In the genomic region with DNA sequence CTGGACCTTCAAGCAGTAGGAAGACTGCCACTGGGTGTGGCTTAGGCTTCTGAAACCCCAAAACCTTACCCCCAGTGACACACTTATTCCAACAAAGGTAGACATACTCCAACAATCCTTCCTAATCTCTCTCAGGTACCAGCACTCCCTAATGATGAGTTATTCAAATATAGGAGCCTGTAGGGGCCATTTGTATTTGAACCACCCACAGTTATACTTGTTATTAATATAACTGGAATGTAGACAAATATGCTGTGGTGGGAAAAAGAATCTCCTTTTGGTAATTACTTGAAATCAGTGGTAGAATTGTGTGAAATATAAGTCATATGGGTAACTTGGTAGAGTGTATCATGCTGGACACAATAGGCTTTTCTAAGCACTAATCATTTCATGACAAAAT, we compare ENCODE assay signal across 26 mouse cellular contexts.
"Had no signal": no experiment of that assay in that cellular context is flagged by ENCODE, and none has a peak within 500 bp of the region (broad histone marks: within the 10 kb centered on the region; RNA-seq: fewer than 3 reads in every experiment).

No protein-coding gene starts in this region.

- H3K4me2 ChIP-seq: heart, embryonic 11.5 days; heart, embryonic 13.5 days; heart, embryonic 15.5 days; hindbrain, embryonic 12.5 days; hindbrain, embryonic 15.5 days; kidney, embryonic 15.5 days; limb, embryonic 13.5 days; limb, embryonic 15.5 days; liver, embryonic 13.5 days had no signal

- H3K9ac ChIP-seq: heart, embryonic 13.5 days; heart, embryonic 15.5 days; hindbrain, embryonic 12.5 days; hindbrain, embryonic 15.5 days; kidney, embryonic 15.5 days; limb, embryonic 13.5 days; limb, embryonic 15.5 days; liver, embryonic 13.5 days had no signal

- DNase-seq: gastrocnemius, adult 2 months; gastrocnemius, postnatal 10 days; gastrocnemius, postnatal 25 days; heart, adult 11 months; heart, adult 2 months; heart, postnatal 14 days; heart, postnatal 36 days; kidney, adult 11 months; kidney, adult 2 months; kidney, adult 9 months; kidney, postnatal 14 days; kidney, postnatal 36 days; layer of hippocampus, adult 9-11 months; layer of hippocampus, postnatal 36 days; liver, embryonic 13.5 days had no signal

- H3K36me3 ChIP-seq: heart, embryonic 15.5 days; hindbrain, embryonic 12.5 days; limb, embryonic 15.5 days; liver, embryonic 13.5 days had no signal

- H3K4me3 ChIP-seq: gastrocnemius, adult 2 months; heart, adult 2 months; heart, embryonic 13.5 days; heart, embryonic 15.5 days; hindbrain, embryonic 12.5 days; hindbrain, embryonic 15.5 days; kidney, embryonic 15.5 days; limb, embryonic 13.5 days; limb, embryonic 15.5 days; liver, embryonic 13.5 days had no signal

- H3K4me1 ChIP-seq: heart, embryonic 13.5 days; heart, embryonic 15.5 days; hindbrain, embryonic 15.5 days; kidney, embryonic 15.5 days; limb, embryonic 13.5 days; limb, embryonic 15.5 days; liver, embryonic 13.5 days had no signal

- H3K9me3 ChIP-seq: heart, embryonic 13.5 days; heart, embryonic 15.5 days; hindbrain, embryonic 12.5 days; hindbrain, embryonic 15.5 days; kidney, embryonic 15.5 days; limb, embryonic 13.5 days; limb, embryonic 15.5 days; liver, embryonic 13.5 days had no signal

- ATAC-seq: hindbrain, postnatal 0 days; intestine, embryonic 16.5 days had no signal

- H3K27ac ChIP-seq: gastrocnemius, adult 2 months; heart, adult 2 months; heart, embryonic 13.5 days; heart, embryonic 15.5 days; hindbrain, embryonic 12.5 days; hindbrain, embryonic 15.5 days; hindbrain, postnatal 0 days; kidney, embryonic 15.5 days; kidney, postnatal 0 days; limb, embryonic 13.5 days; limb, embryonic 15.5 days; liver, embryonic 13.5 days had no signal

- H3K27me3 ChIP-seq: heart, embryonic 13.5 days; heart, embryonic 15.5 days; hindbrain, embryonic 12.5 days; hindbrain, embryonic 15.5 days; kidney, embryonic 15.5 days; limb, embryonic 13.5 days; limb, embryonic 15.5 days; liver, embryonic 13.5 days had no signal
